Mouse (Mus musculus) natural killer cell, adult 2 months (primary cell): Measurements from ENCODE around the gene Cradd.

Experiments used
- DNase-seq, 2 experiments: peaks; one replicate each; pipeline ENCODE4 v3.0.0; 2022; ENCODE audit warnings: low spot score in 2 of 2

Gene Cradd

DNA sequence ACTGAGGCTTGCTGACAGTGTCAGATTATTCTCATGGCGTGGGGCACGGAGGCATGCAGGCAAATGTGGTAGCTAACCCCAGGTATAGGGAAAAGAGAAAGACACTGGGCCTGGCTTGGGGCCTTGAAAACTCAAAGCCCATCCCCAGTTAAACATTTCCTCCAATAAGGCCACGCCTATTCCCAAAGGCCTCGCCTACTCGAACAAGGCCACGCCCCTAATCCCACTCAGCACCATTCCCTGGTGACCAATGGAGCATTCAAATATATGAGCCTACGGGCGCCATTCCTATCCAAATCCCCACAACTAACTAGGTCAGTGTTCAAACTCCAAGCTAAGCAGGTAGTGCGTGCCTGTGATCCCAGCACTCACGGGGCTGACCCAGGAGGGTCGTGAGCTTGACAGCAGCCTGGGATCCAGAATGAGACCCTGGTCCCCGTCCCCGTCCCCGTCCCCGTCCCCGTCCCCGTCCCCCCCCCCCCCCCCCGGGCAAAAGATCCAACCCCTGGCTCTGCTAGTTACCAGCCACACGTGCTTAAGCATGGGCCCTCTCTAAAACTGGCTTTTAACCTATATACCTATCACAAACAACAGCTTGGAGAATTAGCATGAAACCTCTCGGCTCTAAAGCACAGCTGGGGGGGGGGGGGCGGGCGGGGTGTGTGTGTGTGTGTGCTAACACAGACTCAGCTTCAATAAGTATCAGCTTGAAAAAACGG, 78.8 kb downstream of the Cradd start:
- DNase-seq = no peak

DNA sequence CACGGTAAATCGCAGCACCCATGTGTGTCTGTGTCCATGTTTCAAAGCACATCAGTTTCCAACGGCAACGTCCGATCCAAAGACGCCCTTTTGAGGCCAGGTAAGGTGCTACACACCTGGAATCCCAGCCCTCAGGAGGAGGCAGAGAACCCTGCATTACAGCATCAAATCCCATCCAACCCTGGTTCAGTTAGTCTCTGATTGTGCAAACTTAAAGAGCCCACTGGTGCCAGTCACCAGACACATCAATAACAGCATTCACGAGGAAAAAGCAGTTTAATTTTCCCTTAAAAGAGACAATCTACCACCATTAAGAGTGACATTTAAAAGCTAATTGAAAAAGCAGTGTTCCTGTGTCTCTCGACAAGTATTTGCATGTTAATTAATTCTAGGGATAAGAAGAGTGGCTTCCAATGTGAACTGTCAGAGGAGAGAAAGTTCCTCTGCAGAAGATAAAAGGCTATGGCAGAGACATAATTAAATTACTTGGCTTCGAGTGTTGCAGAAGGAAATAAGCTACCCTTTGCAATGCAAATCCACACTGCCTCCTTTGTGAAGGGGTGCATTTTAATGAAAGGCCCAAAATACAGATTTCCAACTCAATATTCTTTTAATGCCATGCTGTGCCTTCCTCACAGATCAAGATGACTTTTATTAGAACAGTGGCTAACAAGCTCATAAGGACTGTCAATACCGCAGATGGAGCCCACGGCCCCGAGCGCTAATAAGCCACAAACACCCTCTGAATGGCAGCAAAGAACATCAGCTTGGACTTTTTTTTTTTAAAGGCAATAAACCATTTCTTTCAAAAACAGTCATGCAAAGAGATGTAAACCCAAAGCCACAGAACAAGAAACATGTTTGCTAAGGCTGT, 84.5 kb downstream of the Cradd start:
- DNase-seq = no peak

DNA sequence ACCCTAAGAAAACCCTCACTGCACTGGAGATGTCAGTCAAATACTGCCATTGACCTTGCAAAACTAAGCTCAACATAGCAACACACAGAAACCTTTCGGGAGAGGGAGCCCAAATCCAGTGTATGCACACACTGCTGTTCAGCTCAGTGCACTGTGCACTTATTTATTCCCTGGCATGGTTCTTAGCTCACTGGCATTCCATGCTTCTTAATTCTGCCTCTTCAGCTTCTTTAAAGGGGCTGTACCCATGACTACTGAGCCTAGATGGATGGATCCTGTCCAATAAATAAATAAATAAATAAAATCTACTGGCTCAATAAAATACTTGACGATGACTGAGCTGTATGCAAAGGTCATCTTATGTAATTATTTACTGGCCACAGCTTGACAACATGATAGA, 85.3 kb downstream of the Cradd start:
- DNase-seq = no peak

- no peak for DNase-seq
Measured at GRCm38 (mm10) chr10:95236226-95236625, 87.7 kb downstream of the Cradd start.

DNA sequence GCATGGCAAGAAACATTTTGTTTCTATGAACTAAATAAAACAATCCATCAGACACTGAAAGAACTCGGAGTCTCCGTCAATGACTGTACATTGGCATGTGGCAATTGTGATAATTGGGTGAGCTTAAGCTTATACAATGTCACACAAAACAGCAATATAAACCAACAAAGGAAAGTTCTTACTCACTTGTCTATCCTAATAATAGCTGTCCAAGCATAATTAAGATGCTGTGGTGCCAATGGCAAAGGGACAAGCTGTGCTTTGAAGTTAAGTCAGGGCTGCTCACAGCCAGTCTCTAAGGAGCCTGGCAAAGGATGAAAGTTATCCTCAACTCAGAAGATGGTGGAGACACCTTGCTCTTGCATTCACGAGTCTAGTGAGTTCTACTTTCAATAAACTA, 89.3 kb downstream of the Cradd start:
- DNase-seq = no peak

DNA sequence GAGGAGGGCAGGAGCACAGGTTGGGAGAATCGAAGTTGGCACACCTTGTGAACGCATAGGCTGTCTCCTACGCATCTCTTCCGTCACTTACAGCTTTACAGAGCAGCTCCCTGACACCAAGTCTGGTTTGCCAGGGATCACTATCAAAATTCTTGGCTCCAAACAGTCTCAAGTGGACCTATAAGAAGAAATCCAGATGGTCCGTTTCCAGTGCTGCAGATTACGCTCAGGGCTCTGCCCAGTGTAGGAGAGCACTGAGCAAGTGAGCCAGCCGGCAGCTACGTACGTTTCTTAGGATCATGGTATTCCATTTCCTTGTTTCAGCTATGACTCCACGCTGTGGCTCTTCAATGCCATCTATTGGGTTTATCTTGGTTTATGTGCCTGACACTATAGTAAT, 90.9 kb downstream of the Cradd start:
- DNase-seq = no peak

DNA sequence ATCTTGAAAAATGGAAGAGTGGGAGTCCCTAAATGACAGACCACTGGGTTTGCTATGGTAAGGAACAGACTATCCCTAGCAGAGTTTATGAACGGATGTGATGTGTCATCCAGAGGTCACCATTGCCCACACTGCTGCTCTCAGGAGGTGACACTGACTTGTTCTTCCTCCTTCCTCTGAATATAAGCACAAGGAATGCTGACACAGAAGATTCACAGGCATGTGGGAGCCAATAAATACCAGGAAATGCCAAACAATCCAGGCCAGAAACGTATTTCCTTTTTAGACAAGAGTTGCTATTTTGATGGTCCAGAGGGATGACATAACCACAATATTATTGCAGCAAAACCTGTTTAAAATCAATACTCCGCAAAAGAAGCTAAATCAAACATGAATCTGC, 91.4 kb downstream of the Cradd start:
- no peak for DNase-seq

GRCm38 (mm10) chr10:95228192-95228591, 95.7 kb downstream of the Cradd start:
- DNase-seq = no peak

GRCm38 (mm10) chr10:95227590-95227989, 96.3 kb downstream of the Cradd start:
- no peak for DNase-seq

DNA sequence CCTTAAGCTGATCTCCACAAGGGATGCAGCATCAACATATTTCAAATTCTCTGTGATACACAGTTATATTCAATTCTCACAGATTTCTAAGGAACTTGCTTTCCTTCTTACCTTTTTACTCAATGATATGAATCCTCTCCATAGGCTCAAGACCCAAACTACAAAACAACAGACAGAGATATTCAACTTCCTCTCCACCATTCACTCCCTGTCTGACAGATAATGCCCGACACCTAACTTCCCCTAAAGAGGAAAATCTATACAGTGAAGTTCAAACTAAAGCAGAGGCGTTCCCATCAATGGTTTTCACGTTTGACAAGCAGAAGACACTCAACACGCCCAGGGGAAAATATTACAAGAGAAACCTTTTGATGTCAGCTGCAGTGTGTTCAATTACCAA, 97.2 kb downstream of the Cradd start:
- no peak for DNase-seq

DNA sequence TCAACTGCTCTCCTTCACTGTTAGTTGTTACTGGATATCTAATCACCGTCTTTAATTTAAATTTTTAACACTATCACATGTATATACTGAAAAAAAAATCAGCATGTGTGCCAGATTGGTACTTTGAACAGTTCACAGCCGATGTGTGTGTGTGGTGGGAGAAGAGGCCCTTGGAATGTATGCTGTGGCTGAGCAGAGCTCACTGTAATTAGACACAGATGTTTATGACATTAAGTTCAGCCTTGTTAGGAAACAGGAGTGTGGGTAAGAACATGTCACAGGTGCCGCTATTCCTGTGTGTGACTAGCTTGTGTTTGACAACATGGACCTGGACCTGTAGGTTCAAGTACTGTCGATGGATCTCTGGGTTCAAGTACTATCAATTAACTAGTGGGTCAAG, 98.9 kb downstream of the Cradd start:
- DNase-seq = no peak

GRCm38 (mm10) chr10:95223211-95223610, 100.7 kb downstream of the Cradd start:
- DNase-seq = no peak

DNA sequence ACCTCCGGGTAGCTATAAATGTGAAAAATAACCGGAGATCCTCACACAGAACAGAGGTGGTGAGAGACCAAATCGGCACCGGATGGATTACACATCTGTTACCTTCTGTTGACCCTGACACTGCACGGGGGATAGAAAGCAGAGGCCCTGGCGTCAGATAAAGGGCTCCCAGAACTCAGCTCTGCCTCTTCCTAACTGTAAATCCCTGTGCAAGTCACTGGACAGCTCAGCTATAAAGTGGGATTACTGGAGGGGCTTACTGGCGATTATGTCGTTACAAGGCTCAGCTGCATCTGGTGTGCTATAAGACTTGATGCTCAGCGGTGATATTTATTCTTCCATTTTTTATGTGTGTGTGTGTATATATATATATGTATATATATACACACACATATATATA, 102.0 kb downstream of the Cradd start:
- no peak for DNase-seq

- DNase-seq = no peak
Measured at GRCm38 (mm10) chr10:95220536-95220935, 103.4 kb downstream of the Cradd start.

GRCm38 (mm10) chr10:95218683-95219060, 105.3 kb downstream of the Cradd start:
- no peak for DNase-seq

DNA sequence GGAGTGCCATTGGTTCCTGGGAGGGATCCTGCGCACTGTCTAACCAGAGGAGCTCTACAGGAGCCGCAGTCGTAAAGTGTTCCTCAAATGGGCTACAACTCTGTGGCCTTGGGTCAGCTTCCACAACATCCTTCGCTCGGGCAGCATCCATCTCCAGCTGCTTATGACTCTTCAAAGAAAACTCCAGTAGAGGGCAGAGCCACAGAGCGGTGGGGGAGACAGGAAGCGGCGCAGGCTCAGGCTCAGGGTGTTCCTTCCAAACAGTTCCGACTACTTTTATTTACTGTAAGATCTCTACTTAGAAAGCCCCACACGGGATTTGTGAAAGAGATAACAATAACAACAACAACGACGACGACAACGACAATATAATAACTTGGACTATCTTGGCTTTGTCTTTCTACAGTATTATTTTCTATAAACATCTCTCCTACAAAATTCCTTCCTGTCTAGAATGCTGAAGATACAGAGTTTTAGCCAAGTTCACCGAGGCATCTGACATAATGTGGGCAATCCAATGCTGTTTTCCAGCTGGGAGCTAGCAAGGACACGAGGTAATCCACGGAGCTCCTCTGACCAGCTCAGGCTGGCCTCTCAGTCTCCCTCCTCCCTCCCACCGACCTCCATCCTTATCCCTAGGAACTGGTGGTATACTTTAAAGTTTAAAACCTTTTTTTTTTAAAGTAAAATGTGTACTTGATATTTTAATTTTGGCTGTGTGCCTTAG, 105.8 kb downstream of the Cradd start:
- no peak for DNase-seq

DNA sequence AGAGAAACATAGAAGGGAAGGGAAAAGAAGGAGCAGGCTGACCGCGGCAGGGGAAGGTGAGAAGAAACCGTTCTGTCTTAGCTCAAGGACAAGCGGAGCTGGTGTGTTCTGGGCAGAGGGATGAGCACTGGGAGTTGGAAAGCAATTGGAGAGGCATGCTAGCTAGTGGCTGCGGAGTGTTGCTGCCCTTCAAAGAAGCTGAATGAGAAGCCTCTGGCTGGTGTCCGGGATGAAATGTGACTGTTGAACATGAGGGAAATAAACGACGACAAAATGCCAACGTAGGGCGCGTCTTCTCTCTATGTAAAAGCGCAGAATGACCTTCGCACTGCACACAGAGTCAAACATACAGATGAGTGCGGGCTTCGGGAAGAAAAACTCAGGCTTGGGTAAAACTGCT, 108.6 kb downstream of the Cradd start:
- DNase-seq = no peak

- no peak for DNase-seq
Measured at GRCm38 (mm10) chr10:95213820-95214219, 110.1 kb downstream of the Cradd start.

DNA sequence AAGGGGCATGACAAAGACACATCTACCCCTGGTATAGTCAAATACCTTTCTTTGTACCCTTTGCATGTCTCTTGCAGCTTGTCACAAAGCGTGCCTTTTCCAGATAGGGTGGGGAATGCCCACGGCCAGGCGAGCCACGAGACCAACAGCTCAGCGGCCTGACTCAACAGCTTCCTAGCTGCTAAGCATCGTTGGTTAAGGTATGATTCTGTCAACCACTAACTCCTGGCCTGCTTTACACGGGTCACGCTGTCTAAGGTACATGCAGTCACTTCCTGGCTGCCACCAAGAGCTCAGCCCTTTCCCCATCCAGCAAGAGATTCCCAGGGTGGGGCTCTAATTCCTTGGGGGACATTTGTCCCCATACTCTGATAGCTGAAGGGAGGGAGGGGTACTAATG, 110.6 kb downstream of the Cradd start:
- no peak for DNase-seq

DNA sequence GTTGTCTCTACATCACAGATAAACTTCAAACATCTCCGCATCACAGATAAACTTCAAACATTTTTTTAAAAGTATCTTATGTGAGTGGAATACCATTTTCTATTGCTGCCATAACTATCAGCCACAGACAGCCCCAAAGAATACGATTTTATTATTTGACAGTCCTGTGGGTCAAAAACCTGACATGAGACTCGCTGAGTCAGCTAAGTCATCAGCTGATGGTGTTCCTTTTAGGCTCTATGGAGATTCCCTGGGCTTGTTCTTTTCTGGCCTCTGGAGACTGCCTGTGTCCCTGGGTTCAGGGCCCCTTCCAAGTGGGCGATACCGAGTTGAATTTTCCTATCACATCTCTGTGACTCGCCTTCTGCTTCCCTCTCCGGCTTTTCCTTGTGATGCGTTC, 112.3 kb downstream of the Cradd start:
- no peak for DNase-seq

GRCm38 (mm10) chr10:95210664-95211372, 113.1 kb downstream of the Cradd start:
- no peak for DNase-seq

DNA sequence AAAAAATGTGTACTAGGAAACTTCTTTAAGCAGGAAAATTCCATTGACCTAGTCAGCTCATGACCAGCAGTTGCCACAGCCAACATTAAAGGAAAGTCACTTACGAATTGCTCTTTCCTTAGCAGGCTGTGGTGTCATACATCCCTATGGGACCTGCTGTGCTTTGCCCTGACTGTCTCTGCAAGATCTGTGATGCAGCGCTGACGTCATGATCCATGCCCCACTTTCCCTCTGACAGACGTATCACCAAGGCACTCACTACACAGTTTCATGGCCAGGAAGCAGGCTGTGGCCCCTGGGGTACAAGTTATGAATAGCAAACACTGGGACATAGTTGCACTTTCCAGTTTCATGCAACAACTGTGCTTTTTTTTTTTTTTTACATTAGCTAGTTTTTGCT, 113.8 kb downstream of the Cradd start:
- no peak for DNase-seq
